Mouse (Mus musculus) C2C12 (cell line): Measurements from ENCODE around the gene Auts2.

Source experiments
- CEBPB ChIP-seq: IDR thresholded peaks from one replicate; pipeline ENCODE4 v1.6.1; 2011; ENCODE audit warnings: low read depth, mild to moderate bottlenecking, control low read depth, moderate library complexity
- CTCF ChIP-seq: IDR thresholded peaks from one replicate; pipeline ENCODE4 v1.5.1; 2011; ENCODE audit not compliant: control insufficient read depth, insufficient read depth, insufficient read length
- MAX ChIP-seq: IDR thresholded peaks from one replicate; pipeline ENCODE4 v1.6.1; 2011; ENCODE audit warnings: mild to moderate bottlenecking, control low read depth
- MYOD1 ChIP-seq: IDR thresholded peaks from one replicate; pipeline ENCODE4 v1.6.1; 2011; ENCODE audit warnings: low read depth; ENCODE audit not compliant: control insufficient read depth, insufficient read length
- USF1 ChIP-seq: IDR thresholded peaks from one replicate; pipeline ENCODE4 v1.6.1; 2011; ENCODE audit warnings: low read depth, mild to moderate bottlenecking, control low read depth, moderate library complexity

- TF ChIP-seq MYOD1 (no peak), CTCF (no peak), USF1 (no peak), CEBPB (no peak), MAX (no peak)
Observed at GRCm38 (mm10) chr5:132092721-132093120, 450.4 kb downstream of the Auts2 start.
